Mouse (Mus musculus) kidney, postnatal 14 days (tissue): Measurements from ENCODE around the gene Adprhl1.

ENCODE experiments used
- DNase-seq: peaks from one replicate; pipeline ENCODE4 v3.0.0; 2022; ENCODE audit warnings: mixed read lengths

Adprhl1 gene

DNA sequence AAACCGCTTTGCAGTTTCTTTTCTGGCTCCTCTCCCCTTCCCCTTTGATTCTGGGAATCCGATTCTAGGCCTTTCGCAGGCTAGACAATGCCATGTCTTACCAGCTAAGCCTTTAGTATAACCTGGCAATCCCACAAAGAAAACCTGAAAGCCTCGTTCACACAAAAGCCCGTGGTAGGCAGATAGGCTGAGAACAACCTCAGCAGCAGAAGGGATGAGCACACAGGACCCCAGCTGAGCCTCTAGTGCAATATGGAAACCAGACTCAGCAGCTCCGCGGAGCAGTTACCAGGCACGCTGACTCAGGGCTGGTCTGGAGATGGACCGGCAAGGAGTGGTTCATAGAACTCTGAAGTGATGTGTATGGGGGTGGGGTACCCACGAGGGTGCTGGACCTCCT is 59.1 kb downstream of the Adprhl1 start:
- DNase-seq, result no peak

- DNase-seq, result no peak
These were observed 63.7 kb downstream of the Adprhl1 start for GRCm38 (mm10) chr8:13190235-13190634.

DNA sequence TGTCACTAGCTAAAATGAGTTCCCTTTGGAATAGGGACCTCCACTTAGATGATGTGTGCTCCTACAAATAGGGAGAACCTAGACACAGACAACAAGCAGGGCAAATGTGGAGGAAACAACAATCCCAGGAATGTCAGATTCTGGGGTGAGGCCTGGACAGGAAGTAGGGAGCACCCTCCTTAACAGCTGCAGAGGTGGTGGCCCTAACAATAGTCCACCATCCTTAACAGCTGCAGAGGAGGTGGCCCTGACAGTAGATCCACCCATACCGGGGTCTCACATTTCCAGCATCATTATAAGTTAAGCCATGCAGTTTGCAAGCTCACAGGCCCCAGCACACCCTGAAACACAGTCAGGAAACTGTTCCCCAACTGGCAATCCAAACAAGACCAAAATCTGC is 65.1 kb downstream of the Adprhl1 start:
- no peak for DNase-seq

GRCm38 (mm10) chr8:13188052-13188555 is 65.9 kb downstream of the Adprhl1 start:
- DNase-seq, result no peak

DNA sequence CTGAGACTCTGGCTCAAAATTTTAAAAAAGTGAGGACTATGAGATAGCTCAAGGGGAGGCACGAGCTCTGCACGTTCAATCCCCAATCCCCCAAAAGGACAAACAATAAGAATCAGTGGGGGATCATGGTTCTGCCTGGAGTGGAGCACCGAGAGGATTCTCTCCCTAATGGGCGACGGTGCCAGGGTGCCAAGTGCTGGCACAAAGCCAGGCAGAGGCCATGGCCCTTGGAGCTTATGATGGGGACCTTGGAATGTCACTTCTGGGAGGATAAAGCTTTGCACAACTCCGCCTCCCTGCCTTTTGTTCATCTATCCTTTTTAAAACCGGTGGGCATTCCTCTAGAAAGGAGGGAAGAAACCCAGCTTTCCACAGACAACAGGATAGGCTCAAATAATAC is 66.3 kb downstream of the Adprhl1 start:
- DNase-seq, result no peak

DNA sequence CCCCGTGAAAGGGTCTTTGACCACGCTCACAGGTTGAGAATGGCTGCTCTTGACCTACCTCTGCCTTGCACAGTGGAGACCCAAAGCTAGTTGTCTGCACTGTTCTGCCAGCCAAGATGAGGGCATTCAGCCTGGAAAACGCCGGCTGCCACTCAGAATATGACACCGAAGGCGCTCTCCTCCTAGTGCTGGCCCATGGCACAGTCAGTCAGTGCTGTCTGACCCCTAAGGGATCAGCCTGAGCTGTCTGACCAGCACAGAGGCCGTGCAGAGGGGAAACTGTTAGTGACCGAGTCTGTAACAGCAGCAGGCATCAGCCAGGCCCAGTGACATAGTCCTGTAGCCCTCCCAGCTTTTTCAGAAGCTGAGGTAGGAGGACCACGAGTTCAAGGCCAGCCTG is 66.7 kb downstream of the Adprhl1 start:
- DNase-seq, result no peak

DNA sequence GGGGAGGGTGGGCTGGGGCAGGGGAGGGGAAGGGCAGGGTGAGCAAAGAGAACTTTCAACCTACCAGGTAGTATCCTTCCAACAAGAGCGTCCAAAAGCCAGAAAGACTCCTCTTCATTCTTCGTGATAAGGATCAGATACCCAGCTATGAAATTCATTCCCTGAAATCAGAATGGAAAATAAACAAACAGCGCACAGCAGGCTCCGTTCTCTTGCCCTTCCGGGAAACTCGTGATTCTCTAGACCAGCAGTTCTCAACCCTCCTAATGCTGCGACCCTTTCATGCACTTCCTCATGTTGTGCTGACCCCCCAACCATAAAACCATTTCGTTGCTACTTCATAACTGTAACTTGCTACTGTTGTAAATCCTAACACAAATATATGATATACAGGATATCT is 67.1 kb downstream of the Adprhl1 start:
- no peak for DNase-seq

DNA sequence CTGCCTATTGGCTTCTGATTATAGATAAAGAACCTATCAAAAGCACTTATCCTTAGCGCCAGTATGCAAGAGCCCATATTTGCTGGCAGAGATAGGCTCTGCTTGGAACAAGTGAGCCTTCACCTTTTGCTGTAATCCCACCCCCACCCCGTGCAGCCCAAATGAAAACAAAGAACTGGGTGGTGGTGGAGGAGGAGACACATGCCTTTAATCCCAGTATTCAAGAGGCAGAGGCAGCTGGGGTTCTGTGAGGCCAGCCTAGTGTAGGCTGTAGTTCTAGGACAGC is 72.3 kb downstream of the Adprhl1 start:
- DNase-seq, result no peak

DNA sequence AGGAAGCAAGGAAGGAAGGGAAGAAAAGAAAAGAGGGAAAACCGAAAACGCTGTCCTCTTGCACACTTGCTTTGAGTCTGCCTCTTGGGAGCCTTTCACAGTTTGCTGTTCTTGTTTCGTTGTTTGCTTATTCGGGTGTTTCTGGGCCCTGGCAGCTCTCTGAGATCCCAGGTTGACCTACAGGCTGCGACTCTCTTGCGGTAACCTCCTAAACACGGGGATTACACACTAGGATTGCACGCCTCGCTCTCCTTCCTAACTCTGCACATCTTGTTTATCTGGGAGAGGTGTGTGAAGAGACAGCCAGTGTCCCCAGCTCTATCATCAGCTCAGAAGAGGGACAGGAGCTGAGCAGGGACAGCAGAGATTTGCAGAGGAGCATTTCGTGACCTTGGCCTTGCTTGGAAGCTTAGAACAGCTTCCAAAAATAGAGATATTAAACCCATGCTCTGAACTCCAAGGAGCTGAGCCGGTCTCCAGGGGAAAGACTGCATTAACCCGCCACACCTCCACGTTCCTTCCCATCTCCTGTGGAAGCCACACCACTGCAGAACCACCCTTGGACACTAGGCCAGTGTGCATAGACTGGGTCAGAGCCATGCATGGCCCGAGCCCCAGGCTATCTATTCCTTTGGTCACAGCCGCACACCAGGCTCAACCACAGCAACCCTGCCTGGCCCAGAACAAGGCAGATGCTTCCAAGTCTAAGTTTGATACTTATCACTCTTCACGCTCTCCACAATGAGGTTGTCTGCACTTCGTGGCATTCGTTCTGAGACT is 72.9 kb downstream of the Adprhl1 start:
- no peak for DNase-seq

DNA sequence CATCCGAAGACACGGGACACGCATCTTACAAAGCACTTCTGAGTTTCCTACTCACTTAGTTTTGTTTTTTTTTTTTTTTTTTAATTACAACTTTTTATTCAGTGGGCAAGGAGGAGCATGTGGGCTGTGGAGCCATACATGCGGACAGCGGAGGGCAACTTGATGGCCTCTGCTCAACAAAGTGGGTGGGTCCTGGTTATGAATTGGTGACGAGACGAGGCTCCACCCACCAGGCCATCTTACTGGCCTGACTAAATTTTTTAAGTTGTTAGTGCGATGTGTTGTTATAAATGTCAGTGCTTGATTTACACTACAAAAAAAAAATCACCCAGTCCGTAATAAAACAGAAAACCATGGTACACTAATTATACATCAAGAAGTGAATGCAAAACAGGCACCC is 73.6 kb downstream of the Adprhl1 start:
- no peak for DNase-seq

- no peak for DNase-seq
These were observed 74.0 kb downstream of the Adprhl1 start for GRCm38 (mm10) chr8:13179948-13180347.

- DNase-seq, result no peak
These were observed 74.5 kb downstream of the Adprhl1 start for GRCm38 (mm10) chr8:13179482-13179881.

DNA sequence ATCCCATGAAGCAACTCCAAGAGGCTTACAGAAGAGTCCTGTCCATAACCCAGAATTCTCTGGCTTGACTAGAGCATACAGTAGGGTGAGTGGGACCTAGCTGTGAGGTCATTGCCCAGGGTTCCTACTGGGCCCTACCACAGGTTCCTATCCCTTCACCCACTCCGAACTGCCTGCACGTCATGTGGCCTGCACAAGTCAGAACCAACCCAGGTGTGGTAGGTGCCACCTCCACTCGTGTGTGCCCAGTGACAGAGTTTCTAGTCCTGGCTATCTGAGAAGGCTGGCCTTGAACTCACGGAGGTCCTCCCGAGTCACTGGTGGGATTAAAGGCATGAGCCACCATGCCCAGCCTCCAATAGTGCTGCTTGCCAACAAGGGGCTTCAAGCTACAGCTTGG is 75.8 kb downstream of the Adprhl1 start:
- DNase-seq, result no peak

GRCm38 (mm10) chr8:13177173-13177852 is 76.6 kb downstream of the Adprhl1 start:
- no peak for DNase-seq

DNA sequence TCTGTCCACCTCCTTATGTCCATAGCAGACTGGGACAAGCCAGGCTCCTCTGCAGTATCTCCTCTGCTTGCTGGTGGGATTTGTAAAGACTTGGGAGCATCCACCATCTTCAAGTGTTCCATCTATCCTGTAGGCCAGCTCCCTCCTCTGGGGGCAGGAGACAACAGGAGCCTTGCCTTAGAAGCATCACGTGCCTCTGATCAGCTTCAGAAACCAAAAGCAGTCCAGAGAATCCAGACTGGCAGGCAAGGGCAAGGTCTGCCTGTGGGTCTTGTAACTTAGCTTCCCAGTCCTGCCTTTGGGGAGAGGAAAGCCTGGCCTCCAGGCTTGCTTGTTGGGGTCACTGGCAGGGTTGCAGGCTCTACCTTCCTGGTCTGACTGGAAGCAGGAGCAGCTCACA is 78.3 kb downstream of the Adprhl1 start:
- DNase-seq, result no peak

DNA sequence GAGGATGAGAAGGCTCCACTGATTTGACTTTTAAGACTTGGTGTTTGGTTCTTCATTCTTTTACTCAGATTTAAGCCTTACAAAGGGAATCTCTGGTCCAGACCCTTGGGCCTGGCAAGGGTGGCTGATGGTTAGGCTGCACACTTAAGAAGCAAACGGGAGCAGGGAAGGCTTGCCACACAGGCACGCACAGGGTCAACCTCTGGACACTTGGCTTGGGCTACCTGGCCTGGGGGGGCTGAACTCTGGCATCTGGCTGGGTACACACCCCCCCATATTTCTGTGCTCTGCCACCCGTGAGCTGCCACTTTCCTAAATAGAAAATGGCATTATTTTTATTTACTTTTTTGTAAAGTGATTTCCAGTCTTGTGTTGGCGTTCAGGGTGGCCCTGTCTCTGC is 79.2 kb downstream of the Adprhl1 start:
- peak; percentile 42 for DNase-seq

GRCm38 (mm10) chr8:13174305-13174704 is 79.7 kb downstream of the Adprhl1 start:
- DNase-seq, result no peak
